ENCODE assay signal across 7 mouse cellular contexts in the genomic region with DNA sequence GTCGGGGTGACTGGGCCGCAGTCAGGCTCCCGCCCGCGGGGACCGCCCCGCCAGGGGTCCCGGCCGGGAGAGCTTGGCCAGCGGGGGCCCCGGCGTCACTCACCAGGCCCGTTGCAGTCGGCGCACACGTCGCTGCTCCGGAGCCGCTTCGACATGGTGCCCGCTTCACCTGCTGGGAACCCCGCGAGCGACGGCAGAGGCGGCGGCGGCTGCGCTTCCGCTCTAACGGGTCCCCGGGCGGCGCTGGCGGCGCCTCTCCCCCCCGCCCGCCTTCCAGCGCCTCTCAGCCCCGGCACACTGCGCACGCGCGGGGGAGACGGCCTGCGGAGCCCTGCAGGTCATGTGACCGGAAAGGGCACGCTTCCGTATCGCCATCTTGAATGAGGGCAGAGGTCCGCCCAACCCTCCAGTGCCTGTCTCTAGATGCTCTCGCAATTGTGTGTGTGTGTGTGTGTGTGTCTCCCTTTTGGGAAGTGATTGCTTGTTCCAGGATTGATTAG. TPM values are rescaled to one million over a fixed set of nuclear protein-coding genes. Genes with fewer than 3 reads are reported as not detected.
DNase-seq lines count a peak whose midpoint lies in the region; ATAC-seq lines count a peak whose summit lies in the region.

No protein-coding gene starts in this region.

- peak overlapping the region; percentile 90 for H3K4me3 ChIP-seq in embryonic facial prominence, embryonic 11.5 days (ENCODE audit: low read depth, low read length)
- H3K4me3 ChIP-seq in limb, embryonic 10.5 days: peak overlapping the region; percentile 100
- peak overlapping the region; percentile 99 for H3K4me3 ChIP-seq in midbrain, embryonic 13.5 days (replicated peaks)

- DNase-seq in adrenal gland, postnatal 14 days: peak; percentile 99
- peak; percentile 98 for DNase-seq in embryonic facial prominence, embryonic 11.5 days (ENCODE audit: low spot score)
- DNase-seq in kidney, adult 11 months: peak; percentile 95
- peak; percentile 99 for DNase-seq in limb, embryonic 10.5 days (ENCODE audit: low spot score)
- peak; percentile 95 for DNase-seq in spleen, adult 12 weeks (ENCODE audit: low spot score)

- no peaks in the 10 kb centered on the region for H3K36me3 ChIP-seq in embryonic facial prominence, embryonic 11.5 days (replicated peaks; ENCODE audit: control insufficient read depth, insufficient read depth, low read depth, low read length)
- H3K36me3 ChIP-seq in limb, embryonic 10.5 days: 0 out of 2 replicates have a peak, but pooled peaks cover 4% of the 10 kb centered on the region
- no peaks in the 10 kb centered on the region for H3K36me3 ChIP-seq in midbrain, embryonic 13.5 days

- no peaks in the 10 kb centered on the region for H3K9me3 ChIP-seq in embryonic facial prominence, embryonic 11.5 days (replicated peaks; ENCODE audit: control insufficient read depth, low read length)
- H3K9me3 ChIP-seq in limb, embryonic 10.5 days (replicated peaks): no peaks in the 10 kb centered on the region
- no peaks in the 10 kb centered on the region for H3K9me3 ChIP-seq in midbrain, embryonic 13.5 days

- no peaks in the 10 kb centered on the region for H3K4me1 ChIP-seq in embryonic facial prominence, embryonic 11.5 days (ENCODE audit: control insufficient read depth, insufficient read depth, low read length)
- H3K4me1 ChIP-seq in limb, embryonic 10.5 days: peaks cover 37% of the 10 kb centered on the region
- peaks cover 56% of the 10 kb centered on the region for H3K4me1 ChIP-seq in midbrain, embryonic 13.5 days (replicated peaks)

- peak; percentile 66 for ATAC-seq in embryonic facial prominence, embryonic 11.5 days (replicated peaks; ENCODE audit: insufficient number of reproducible peaks, low FRiP score, low TSS enrichment, low read depth)
- peak; percentile 60 for ATAC-seq in granulocyte monocyte progenitor cell, adult 5-6 weeks (replicated peaks; ENCODE audit: poor library complexity, severe bottlenecking)
- ATAC-seq in midbrain, embryonic 13.5 days: peak; percentile 77

- peak overlapping the region; percentile 81 for H3K9ac ChIP-seq in embryonic facial prominence, embryonic 11.5 days (replicated peaks; ENCODE audit: low read length)
- peak overlapping the region; percentile 98 for H3K9ac ChIP-seq in midbrain, embryonic 13.5 days (replicated peaks)

- H3K27me3 ChIP-seq in embryonic facial prominence, embryonic 11.5 days (ENCODE audit: control insufficient read depth, insufficient read depth, low read length): no peaks in the 10 kb centered on the region
- no peaks in the 10 kb centered on the region for H3K27me3 ChIP-seq in limb, embryonic 10.5 days (ENCODE audit: low read depth, poor library complexity, severe bottlenecking)
- no peaks in the 10 kb centered on the region for H3K27me3 ChIP-seq in midbrain, embryonic 13.5 days

- WGBS in embryonic facial prominence, embryonic 11.5 days: under 1% methylated on average over 49 of the region's 52 CpGs
- under 1% methylated on average over 52 of the region's 52 CpGs for WGBS in limb, embryonic 10.5 days
- under 1% methylated on average over 44 of the region's 52 CpGs for WGBS in midbrain, embryonic 13.5 days

- no peak overlapping the region for H3K27ac ChIP-seq in embryonic facial prominence, embryonic 11.5 days (replicated peaks; ENCODE audit: low read depth, low read length)
- peak overlapping the region; percentile 99 for H3K27ac ChIP-seq in limb, embryonic 10.5 days
- peak overlapping the region; percentile 94 for H3K27ac ChIP-seq in midbrain, embryonic 13.5 days

- H3K4me2 ChIP-seq in embryonic facial prominence, embryonic 11.5 days (ENCODE audit: low read depth, low read length): peak overlapping the region; percentile 82
- H3K4me2 ChIP-seq in midbrain, embryonic 13.5 days (replicated peaks): peak overlapping the region; percentile 91

RNA-seq across cellular contexts. Expression of a gene that starts 1.2 kb away (rescaled TPM):
- 89.4 and 95.0 TPM in 2 replicates for total RNA-seq in adrenal gland, postnatal 14 days (2021)
- 58.3 and 60.4 TPM in 2 replicates for polyA plus RNA-seq in embryonic facial prominence, embryonic 11.5 days (2014; fragmentation: Nextera tagmentation; extraction: Ambion mirVana)
- 271 and 278 TPM in 2 replicates for total RNA-seq in granulocyte monocyte progenitor cell, adult 5-6 weeks (2014; fragmentation: Nextera tagmentation)
- total RNA-seq in granulocyte monocyte progenitor cell, adult 5-6 weeks (2017): 310 and 331 TPM in 2 replicates
- 43.1 and 44.0 TPM in 2 replicates for polyA plus RNA-seq in limb, embryonic 10.5 days (2016; fragmentation: Nextera tagmentation; extraction: Ambion mirVana)
- 34.9 and 48.3 TPM in 2 replicates for polyA plus RNA-seq in midbrain, embryonic 13.5 days (2015; fragmentation: Nextera tagmentation; extraction: Ambion mirVana)

RNA-seq across cellular contexts. Expression of a gene that starts 2.1 kb away (rescaled TPM):
- 42.7 and 49.4 TPM in 2 replicates for total RNA-seq in adrenal gland, postnatal 14 days (2021)
- 33.9 and 37.7 TPM in 2 replicates for polyA plus RNA-seq in embryonic facial prominence, embryonic 11.5 days (2014; fragmentation: Nextera tagmentation; extraction: Ambion mirVana)
- 113 and 128 TPM in 2 replicates for total RNA-seq in granulocyte monocyte progenitor cell, adult 5-6 weeks (2014; fragmentation: Nextera tagmentation)
- 77.9 and 117 TPM in 2 replicates for total RNA-seq in granulocyte monocyte progenitor cell, adult 5-6 weeks (2017)
- 36.1 and 44.8 TPM in 2 replicates for polyA plus RNA-seq in limb, embryonic 10.5 days (2016; fragmentation: Nextera tagmentation; extraction: Ambion mirVana)
- polyA plus RNA-seq in midbrain, embryonic 13.5 days (2015; fragmentation: Nextera tagmentation; extraction: Ambion mirVana): 41.5 and 49.8 TPM in 2 replicates

RNA-seq across cellular contexts. Expression of a gene that starts 50.0 kb away (rescaled TPM):
- total RNA-seq in adrenal gland, postnatal 14 days (2021): 36.8 and 43.6 TPM in 2 replicates
- polyA plus RNA-seq in embryonic facial prominence, embryonic 11.5 days (2014; fragmentation: Nextera tagmentation; extraction: Ambion mirVana): 115 and 121 TPM in 2 replicates
- total RNA-seq in granulocyte monocyte progenitor cell, adult 5-6 weeks (2014; fragmentation: Nextera tagmentation): 44.4 and 76.8 TPM in 2 replicates
- total RNA-seq in granulocyte monocyte progenitor cell, adult 5-6 weeks (2017): 44.0 and 57.4 TPM in 2 replicates
- polyA plus RNA-seq in limb, embryonic 10.5 days (2016; fragmentation: Nextera tagmentation; extraction: Ambion mirVana): 92.0 and 92.4 TPM in 2 replicates
- 225 and 235 TPM in 2 replicates for polyA plus RNA-seq in midbrain, embryonic 13.5 days (2015; fragmentation: Nextera tagmentation; extraction: Ambion mirVana)
